Mouse (Mus musculus): ENCODE measurements around the gene Zfp831.
A peak's percentile ranks its signal among the peaks of the same experiment; 100 is the strongest.

Zfp831 gene

GRCm38 (mm10) chr2:174652864-174653263 lies 9.5 kb downstream of the Zfp831 start:
- no peak for DNase-seq (ENCODE audit: low spot score in 2 of 2)

- no peak for DNase-seq (ENCODE audit: low spot score in 2 of 2)
Observed at GRCm38 (mm10) chr2:174655341-174655740, 12.0 kb downstream of the Zfp831 start.

- no peak for DNase-seq (ENCODE audit: low spot score in 2 of 2)
Observed at GRCm38 (mm10) chr2:174658229-174658844, 15.0 kb downstream of the Zfp831 start.

GRCm38 (mm10) chr2:174659874-174660273 lies 16.5 kb downstream of the Zfp831 start:
- DNase-seq (ENCODE audit: low spot score in 2 of 2): no peak

- no peak for DNase-seq (ENCODE audit: low spot score in 2 of 2)
Observed at GRCm38 (mm10) chr2:174660321-174660720, 17.0 kb downstream of the Zfp831 start.

GRCm38 (mm10) chr2:174661436-174662171 lies 18.3 kb downstream of the Zfp831 start:
- DNase-seq (ENCODE audit: low spot score in 2 of 2): no peak

GRCm38 (mm10) chr2:174662593-174662992 lies 19.3 kb downstream of the Zfp831 start:
- no peak for DNase-seq (ENCODE audit: low spot score in 2 of 2)

- DNase-seq (ENCODE audit: low spot score in 2 of 2): no peak
Observed at GRCm38 (mm10) chr2:174665404-174665803, 22.1 kb downstream of the Zfp831 start.

GRCm38 (mm10) chr2:174668806-174669205 lies 25.5 kb downstream of the Zfp831 start:
- DNase-seq (ENCODE audit: low spot score in 2 of 2): no peak

GRCm38 (mm10) chr2:174672506-174673190 lies 29.3 kb downstream of the Zfp831 start:
- peak; percentile 9 to 31 for DNase-seq (ENCODE audit: low spot score in 2 of 2)

- peak; percentile 89 to 95 for DNase-seq (ENCODE audit: low spot score in 2 of 2)
Observed at GRCm38 (mm10) chr2:174673592-174674286, 30.4 kb downstream of the Zfp831 start.

GRCm38 (mm10) chr2:174674287-174675045 lies 31.1 kb downstream of the Zfp831 start:
- DNase-seq (ENCODE audit: low spot score in 2 of 2): no peak

GRCm38 (mm10) chr2:174675642-174676041 lies 32.3 kb downstream of the Zfp831 start:
- DNase-seq (ENCODE audit: low spot score in 2 of 2): peak; percentile 79 to 80

GRCm38 (mm10) chr2:174701351-174701750 lies 58.0 kb downstream of the Zfp831 start:
- no peak for DNase-seq (ENCODE audit: low spot score in 2 of 2)

GRCm38 (mm10) chr2:174707101-174707500 lies 63.8 kb downstream of the Zfp831 start:
- DNase-seq (ENCODE audit: low spot score in 2 of 2): no peak

GRCm38 (mm10) chr2:174708587-174708986 lies 65.3 kb downstream of the Zfp831 start:
- DNase-seq (ENCODE audit: low spot score in 2 of 2): no peak

GRCm38 (mm10) chr2:174710185-174710584 lies 66.9 kb downstream of the Zfp831 start:
- DNase-seq (ENCODE audit: low spot score in 2 of 2): no peak

GRCm38 (mm10) chr2:174712043-174712442 lies 68.7 kb downstream of the Zfp831 start:
- no peak for DNase-seq (ENCODE audit: low spot score in 2 of 2)

GRCm38 (mm10) chr2:174715938-174716337 lies 72.6 kb downstream of the Zfp831 start:
- DNase-seq (ENCODE audit: low spot score in 2 of 2): no peak

- no peak for DNase-seq (ENCODE audit: low spot score in 2 of 2)
Observed at GRCm38 (mm10) chr2:174717857-174718256, 74.5 kb downstream of the Zfp831 start.

- no peak for DNase-seq (ENCODE audit: low spot score in 2 of 2)
Observed at GRCm38 (mm10) chr2:174727114-174727823, 83.9 kb downstream of the Zfp831 start.

Measured in right cerebral cortex, adult 2 months (tissue).